Mouse (Mus musculus) urinary bladder, postnatal 14 days (tissue): Measurements from ENCODE around the gene Men1.
"Not testable (repeated sequence)": the region's sequence is repeated elsewhere in the genome, so short reads cannot be mapped to it uniquely, and the experiment has no call there.

Experiments used
- DNase-seq: peaks from one replicate; pipeline ENCODE4 v3.0.0; 2021; ENCODE audit warnings: low spot score

Men1 gene

DNA sequence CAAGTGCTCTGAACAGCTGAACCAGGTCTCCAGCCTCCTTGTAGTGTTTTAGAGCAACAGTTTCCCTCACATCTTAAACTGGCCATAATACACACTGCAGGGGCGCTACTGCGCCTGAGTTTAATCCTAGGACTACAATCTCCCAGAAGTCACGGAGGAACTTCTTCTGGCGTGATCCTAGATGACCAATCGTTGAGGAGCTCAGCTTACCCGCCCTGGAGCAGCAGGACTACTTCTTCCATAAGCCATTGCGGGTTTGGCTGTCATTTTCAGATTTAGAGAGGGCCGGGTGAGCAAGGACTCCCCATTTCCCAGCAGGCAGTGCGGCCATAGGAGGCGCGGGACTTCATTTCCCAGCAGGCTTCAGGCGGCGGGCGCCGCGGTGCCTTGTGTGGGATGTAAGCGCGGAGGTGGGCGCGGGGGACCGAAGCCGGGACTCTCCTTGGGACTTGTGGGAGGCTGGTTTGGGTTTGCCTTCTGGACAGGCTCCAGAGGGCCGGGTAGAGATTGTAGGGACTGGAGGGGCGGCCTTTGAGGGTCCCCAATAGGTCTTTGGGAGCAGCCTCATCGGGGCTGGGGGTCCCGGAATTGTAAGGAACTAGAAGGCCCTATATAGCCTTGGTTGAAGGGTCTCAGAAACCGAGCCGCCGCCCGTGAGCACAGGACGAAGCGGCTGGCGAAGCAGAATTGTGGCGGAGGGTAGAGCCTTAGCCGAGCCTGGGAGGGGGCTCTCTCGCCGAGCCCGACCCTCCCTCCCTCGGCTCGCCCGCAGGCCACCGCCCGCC lies at the start of gene Men1:
Gene Men1, plus strand, starts transcription at position 307 of the 785 bp plus-strand sequence.
- DNase-seq: peak; percentile 92

DNA sequence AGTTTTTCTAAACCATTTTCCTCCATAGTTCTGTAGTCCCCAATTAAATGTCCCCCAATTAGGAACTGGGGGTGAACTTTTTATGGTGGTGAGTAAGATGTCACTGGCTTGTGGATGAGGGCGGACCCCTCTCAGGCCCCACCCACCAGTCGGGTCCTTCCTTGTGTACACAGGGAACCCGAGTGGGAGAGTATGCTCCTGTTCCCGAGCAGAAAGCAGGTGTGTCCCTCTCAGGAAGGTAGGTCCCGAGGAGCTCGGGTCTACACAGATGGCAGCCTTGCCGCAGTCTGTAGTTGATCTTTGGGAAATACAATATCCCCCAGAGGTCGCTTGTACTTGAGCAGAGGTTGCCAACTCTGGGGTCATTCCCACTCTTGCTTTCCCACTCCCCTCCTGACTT lies 49.6 kb upstream of the Men1 start:
- no peak for DNase-seq

DNA sequence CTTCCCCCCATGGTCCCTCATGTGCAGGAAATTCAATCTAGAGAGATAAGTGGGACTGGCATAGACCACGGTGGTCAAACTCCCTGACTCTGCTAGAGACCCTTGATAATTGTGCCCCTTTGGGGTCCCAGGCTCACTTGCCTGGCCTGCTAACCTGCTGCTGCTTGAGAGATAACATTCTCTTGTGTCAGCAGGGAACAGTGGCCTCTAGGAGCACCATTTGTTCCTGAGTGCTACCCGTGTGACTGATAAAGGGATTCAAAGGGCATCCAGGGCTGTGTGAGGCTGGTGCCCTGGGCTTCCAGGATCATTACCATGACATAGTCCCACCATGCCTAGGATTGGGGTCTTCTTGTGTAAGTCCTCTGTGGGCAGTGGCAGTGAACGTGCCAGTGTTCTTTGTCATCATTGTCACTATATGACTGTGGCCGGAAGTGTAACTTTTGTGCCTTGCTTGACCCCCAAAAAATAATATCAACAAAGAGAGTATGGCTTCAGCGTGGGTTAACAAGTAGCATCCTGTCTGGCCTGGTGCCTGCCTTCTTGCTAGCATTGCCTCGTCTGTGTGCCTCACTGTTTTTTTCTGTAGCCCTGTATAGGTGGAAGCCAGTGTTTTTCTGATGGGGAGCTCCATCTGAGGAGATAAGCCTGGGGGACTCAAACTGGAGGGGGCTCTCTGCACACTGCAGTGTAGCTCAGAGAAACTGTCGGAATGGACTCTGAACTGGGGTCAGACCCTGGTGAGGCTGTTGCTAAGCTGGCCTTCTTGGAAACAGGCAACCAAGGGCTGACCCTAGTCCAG lies 48.9 kb upstream of the Men1 start:
- no peak for DNase-seq

DNA sequence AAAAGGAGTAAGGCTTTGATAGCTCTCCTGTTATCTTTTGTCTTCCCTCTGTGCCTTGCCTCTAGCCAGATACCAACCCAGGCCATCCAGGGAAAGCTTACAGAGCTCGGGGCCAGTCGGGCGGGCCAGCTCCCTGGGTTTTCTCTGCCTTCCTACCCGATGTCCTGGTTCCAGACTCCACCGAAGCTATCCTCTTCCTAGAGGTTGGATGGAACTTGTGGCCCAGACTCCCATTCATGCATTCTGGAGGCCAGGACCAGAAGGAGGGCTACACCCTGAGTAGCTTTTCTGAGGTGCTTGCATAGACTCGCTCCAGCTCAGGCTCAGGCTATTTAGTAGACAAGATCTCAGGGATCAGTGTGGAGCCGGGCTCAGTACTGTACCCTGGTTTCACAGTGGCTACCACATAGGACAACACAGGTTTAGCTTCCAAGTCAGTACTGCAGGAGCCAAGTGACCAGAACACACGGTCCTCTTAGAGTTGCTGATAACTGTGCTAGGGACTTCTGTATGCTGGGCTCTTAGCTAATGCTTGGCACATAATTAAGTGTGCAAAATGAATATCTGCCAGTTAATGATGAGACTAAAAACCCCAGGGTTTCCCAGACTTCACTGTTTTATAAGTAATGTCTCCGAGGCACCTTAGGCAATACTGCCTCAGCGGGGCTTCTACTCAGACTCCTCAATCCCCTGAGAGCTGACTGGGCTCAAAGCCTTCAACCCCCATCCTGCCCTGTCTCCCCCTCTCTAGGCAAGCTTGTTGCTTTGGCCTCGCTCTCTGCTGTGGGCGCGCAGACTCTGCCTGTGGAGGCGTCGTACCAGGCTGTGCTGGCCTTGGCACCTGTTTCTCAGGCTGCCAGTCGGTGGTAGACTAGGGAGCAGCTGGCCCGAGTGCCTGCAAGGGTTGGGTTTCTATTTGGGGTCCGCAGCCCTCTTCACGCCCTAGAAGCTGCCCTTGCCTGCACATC lies 48.1 kb upstream of the Men1 start:
- no peak for DNase-seq

DNA sequence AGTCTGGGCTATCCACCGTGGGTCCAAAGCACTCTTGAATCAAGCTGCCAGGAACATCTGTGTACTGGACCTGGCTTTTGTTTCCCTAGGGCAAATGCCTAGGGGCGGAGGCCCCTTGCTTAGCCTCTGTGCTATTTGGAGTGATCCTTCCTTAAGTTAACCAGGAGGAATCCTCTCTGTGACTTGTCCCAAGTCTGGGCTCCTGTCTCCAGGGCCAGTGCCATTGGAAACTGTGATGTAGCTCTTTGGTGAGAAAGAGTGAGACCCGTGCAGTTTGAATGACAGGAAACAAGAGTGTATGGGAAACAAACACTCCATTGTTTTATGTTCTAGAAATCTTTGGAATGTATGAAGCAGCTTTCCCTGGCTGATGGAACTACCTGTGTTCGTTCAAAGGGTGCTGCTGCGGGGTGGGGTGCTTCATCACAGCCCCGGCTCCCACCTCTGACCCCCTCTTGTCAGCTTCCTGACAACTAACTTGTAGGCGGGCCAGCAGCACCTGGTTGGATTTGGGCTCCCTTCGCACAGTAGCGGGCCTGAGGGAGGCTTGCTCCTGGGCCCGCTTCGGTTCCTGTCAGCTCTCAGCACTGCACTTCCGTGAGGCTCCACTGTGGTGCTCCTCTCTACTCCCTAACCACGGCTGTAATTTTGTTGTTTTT lies 46.4 kb upstream of the Men1 start:
- DNase-seq: no peak

DNA sequence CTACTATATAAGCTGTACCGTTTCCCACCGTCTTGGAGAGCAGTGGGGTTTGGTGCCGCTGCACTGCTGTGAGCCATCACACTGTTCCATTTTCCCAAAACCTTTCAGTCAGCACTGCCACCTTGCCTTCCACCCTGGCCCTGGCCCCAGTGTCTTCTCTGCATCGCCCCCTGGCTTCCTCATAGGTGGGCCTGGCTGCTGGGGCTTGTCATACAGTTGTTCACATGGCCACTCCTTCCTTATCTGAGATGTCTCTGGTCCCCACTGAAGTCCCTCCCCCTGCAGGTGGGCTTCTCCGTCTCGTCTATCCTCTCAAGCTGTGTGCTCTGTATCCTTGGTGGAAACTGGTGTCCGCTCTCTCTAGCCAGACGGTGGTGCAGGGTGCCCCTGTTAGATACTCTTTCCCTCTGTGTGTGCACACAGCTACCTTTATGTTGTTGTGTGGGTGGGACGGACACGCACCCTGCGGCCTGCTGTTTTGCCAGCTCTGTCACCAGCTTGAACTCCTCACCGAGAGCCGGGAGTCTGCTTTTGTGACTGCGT lies 45.0 kb upstream of the Men1 start:
- DNase-seq: no peak

DNA sequence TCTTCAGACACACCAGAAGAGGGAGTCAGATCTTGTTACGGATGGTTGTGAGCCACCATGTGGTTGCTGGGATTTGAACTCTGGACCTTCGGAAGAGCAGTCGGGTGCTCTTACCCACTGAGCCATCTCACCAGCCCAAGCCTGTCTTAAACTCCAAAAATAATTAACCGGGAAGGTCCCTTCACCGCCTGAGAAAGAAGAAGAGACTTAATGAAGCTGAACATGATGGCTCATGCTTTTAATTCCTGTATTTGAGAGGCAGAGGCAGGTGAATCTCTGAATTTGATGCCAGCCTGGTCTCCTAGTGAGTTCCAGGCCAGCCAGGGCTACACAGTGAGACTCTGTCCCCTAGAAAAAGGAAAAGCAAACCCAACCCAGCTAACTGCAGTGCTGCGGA lies 44.1 kb upstream of the Men1 start:
- not testable (repeated sequence) for DNase-seq

DNA sequence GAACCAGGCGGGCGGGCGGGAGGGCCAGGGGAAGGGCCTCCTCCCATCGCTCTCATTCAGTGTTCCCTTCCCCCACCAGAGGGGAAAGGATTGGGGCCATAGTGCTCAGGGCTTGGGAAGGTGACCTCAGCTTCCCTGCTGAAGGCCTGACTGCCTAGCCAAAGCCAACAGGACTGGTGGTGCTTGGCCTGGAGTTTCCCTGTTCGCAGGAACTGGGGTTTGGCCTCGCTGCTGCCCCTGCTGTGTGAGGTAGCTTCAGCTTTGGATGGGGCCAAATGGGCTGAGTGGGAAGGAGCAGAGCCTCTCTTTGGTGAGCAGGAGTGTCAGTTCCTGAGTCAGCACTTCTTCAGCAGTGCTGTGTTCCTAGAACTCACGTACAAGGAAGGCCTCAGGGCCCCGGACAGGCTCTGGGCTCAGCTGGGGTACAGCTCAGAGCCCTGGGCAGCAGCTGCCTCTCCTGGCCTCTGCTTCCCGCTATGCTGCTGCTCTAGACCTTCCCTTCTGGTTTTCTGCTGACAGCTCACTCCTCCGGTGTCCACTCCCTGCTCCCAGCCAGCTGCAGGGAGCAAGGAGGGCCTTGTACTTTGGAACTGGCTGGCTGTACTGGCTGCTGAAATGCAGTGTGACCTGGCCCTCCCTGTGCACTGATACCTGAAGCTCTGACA lies 43.5 kb upstream of the Men1 start:
- DNase-seq: no peak

DNA sequence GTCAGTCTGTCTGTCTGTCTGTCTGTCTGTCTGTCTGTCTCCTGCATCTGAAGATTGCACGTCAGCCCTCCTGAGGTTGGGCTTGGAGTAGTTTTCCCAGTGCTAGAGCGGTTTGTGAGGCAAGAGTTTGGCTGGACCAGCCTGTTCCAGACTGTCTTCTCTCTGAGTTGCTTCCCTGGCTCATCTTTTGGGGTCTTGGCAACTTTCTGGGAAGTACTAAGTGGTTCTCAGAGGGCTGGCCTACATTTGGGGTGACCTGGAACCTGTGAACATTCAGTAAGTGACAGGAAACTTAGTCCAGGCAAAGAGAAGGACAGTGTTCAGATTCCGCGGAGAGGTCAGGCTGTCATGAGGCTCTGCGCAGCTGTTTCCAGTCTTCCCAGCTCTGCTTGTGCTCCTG lies 42.5 kb upstream of the Men1 start:
- no peak for DNase-seq

DNA sequence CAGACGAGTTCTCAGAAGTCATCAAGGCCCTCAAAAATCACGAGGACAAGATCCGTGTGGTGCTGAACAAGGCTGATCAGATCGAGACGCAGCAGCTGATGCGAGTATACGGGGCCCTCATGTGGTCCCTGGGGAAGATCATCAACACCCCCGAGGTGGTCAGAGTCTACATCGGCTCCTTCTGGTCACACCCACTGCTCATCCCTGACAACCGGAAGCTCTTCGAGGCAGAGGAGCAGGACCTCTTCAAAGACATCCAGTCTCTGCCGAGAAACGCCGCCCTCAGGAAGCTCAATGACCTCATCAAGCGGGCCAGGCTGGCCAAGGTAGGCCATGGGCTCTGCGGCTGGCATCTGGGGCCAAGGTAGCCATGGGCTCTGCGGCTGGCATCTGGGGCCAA lies 40.5 kb upstream of the Men1 start:
- DNase-seq: no peak

DNA sequence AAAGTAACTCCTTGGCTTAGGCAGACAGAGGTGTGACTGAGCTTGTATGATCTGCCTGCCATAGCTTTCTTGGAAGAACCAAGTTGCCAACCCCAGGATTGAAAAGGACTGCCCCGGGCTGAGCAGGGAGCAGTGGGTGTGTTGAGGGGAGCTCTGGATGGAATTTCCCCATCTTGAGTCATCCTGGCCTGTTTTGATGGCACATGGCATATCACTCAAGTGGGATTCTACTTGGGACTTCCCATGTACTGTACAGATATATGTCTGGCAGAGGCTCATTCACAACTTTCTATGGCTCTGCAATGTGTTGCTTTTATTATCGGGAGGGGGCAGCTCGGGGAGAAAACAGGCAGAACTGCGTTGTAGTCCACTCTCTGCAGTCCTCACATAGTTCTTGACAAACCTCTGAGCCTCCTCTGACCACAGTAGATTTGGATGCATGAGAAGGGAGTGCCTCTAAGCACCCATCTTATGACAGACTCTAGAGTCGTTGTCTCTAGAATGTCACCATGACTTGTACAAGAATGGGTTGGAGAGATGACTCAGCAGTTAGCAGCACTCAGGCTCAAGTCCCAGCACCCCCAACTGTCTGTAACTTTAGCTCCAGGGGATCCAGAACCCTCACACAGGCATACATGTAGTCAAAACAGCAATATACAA lies 38.1 kb upstream of the Men1 start:
- no peak for DNase-seq

DNA sequence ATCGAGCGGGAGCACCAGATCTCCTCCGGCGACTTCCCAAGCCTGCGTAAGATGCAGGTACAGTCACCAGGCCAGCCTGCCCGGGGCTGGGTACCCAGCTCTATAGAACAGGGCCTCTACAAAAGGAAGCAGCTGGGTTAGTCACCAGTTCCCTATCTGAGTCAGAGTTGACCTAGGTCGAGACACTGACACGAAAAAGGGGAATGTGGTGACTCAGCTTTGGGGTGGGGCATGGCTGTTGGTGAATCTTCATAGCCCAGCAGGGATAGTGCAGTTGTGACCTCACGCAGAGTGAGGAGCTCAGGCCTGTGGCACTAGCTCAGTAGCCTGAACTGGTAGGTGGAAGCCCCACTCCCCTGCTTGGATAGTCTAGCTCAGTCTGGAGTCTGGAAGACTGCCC lies 37.1 kb upstream of the Men1 start:
- DNase-seq: peak; percentile 79

DNA sequence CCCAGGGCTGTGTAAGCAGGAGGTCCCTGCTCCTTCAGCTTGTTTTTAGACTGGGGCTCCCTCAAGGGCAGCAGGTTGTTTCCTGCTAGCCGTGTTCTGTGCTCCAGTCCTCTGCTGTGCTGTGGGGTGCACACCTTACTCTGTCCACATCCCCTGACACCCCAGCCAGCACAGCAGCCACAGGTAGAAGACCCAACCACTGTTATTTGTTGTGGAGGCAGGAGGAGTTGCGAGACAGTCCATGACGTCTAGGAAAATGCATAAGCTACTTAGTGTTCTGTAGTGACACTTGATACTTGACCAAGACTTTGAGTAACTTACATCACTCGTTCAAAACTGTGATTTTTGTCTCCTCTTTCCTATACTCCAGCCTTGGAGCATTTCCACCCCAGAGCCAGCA lies 35.8 kb upstream of the Men1 start:
- no peak for DNase-seq

DNA sequence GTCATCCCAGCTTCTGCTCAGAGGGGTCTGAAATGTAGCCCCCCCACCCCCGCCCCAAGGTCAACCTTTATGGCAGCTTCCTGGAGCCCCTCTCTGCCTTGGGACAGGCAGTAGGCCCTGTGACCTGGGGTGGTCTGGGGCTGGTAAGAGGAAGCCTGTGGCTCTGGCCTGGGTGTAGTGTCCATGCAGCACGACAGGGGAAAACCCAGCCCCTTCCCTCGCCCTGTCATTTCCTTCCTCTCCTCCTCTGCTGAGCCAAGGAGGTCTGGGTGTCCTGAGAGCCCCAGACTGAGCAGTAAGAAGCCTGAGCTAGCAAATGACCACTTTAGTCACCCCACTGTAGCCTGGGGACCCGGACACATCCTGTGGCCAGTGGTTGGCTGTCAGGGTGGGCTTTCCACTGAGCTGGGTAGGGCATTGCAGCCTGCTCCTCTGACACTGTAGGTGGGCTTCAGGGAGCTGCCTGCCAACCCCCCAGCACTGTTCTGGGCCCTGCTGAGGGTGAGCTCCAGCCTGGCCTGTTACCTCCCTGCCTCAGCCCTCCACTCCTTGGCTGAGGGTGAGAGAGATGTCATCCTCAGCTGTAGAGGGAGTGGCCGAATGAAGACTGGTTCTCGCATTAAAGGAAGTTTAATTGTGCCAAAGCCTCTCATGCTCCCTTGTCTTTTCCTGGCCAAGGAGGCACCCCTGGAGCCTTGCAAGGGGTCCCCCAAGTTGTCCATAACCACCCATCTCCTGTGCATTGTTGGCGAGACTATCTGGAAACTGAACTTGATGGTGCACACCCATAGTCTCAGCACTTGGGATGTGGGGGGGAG lies 35.1 kb upstream of the Men1 start:
- no peak for DNase-seq

DNA sequence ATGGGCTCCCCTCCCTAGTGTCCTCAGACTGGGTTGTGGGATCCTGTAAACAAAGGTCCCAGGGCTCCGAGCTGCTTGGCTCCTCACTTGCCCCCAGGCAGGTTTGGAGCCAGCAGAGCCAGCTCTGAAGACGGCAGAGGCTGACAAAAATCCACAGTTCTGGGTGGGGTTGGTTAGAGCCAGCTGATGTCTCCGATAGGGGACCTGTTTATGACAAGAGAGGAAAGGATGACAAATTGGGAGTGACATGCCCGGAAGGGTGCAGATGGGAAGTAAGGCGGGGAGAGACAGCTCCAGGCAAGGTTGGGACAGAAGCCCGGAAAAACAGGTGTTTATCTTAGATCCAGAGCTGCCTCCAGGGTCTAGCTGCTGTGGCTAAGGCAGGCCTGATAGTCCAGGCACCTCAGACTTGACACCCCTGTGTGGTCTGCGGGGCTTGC lies 34.4 kb upstream of the Men1 start:
- no peak for DNase-seq

DNA sequence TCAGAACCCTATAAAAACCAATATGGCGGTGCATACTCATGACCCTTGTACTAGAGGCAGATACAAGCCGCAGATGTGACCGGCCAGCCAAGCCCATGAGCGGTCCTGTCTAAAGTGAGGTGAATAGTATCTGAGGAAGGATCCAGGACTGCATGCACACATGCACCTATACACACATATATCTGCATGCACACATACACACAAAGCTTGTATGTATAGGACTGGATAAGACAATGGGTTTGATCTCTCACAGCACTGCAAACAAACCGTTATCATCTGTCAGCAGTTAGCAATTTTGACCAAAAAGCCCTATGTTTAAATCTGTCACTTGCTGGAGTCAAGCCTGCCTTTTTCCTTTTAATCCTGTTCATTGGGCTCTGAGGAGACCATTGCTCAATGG lies 32.7 kb upstream of the Men1 start:
- DNase-seq: no peak

DNA sequence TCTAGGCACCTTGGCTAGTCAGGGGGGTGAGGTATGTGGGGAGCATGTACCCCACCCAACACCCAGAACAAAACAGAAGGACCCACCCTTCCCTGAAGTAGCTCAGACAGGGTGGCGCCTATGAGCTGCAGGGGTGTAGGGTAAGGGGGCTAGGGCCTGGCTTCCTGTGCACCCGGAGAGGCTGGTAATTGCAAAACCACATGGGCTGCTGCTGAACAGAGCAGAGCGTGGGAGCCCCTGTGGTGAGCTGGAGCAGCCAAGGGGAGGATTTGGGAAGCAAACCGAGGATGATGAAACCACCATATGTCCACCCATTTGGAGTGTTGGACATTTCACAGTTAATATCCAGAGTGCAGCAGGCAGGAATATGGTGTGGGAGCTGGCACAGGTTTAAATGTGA lies 32.3 kb upstream of the Men1 start:
- no peak for DNase-seq

DNA sequence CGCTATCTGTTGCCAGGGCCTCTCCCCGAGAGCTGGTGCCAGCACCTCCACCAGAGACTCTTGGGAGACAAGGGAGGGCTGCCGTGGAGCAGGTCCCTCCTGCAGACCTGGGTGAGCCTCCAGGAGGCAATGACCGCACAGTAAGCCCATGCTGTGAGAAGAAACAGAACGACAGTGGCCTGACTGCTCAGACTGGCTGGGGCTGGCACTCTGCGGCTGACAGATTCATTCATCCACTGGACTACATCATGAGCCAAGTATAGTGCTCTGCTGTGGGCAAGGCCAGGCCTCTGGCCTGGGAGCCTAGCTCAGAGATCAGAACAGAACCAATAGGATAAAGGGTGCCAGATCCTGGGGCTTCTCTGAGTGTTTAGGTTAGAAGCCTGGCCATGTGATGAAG lies 30.9 kb upstream of the Men1 start:
- DNase-seq: no peak

DNA sequence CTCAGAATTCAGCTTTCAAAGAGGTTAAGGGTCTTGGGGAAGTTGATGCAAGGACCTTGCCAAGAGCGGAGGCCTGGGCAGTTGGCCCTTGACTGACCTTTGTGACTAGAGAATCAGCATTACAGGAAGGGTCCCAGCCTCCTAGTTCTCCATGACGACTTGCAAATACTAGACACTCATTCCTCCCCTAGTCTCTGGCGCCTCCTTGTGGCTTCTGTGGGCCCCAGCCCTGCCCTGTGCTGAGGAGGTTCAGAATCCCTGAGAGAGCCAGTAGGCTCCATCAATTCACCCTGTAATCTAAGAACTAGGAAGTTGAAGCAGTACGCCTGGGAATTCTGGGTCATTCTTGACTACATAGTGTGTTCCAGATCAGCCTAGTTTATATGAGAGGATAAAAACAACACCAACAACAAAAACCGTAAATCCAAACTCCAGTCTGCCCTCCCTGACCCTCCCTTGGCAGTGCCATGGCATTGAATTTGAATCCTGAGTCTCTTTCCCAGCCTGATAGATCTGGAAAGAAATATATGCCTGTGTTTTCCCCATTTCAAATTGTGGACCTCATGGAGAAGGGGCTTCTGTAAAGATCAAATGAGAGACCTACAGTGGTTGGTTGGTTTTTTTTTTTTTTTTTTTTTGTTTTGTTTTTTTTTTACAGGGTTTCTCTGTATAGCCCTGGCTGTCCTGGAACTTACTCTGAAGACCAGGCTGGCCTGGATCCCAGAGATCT lies 29.8 kb upstream of the Men1 start:
- peak; percentile 94 for DNase-seq
